Mouse (Mus musculus) c-Kit-negative CD71-positive TER-119-positive erythroid progenitor cells, embryonic 14.5 days (primary cell): Measurements from ENCODE around the gene Nckap5l.
A peak's percentile ranks its signal among the peaks of the same experiment; 100 is the strongest.

ENCODE experiments used
- DNase-seq: peaks from one replicate; pipeline ENCODE4 v3.0.0-alpha.2; 2013; ENCODE audit warnings: low read depth, low spot score

Gene Nckap5l

GRCm38 (mm10) chr15:99457606-99458401, at the start of gene Nckap5l:
Nckap5l (minus strand) TSS chr15:99457748.
- peak; percentile 42 for DNase-seq

- no peak for DNase-seq
Observed at GRCm38 (mm10) chr15:99505324-99506095, 48.0 kb upstream of the Nckap5l start.

- no peak for DNase-seq
Observed at GRCm38 (mm10) chr15:99503256-99503655, 45.7 kb upstream of the Nckap5l start.

- no peak for DNase-seq
Observed at GRCm38 (mm10) chr15:99502311-99502831, 44.8 kb upstream of the Nckap5l start.

- DNase-seq: no peak
Observed at GRCm38 (mm10) chr15:99501292-99502260, 44.0 kb upstream of the Nckap5l start.

GRCm38 (mm10) chr15:99500320-99500719, 42.8 kb upstream of the Nckap5l start:
- no peak for DNase-seq

- DNase-seq: no peak
Observed at GRCm38 (mm10) chr15:99499726-99500125, 42.2 kb upstream of the Nckap5l start.

GRCm38 (mm10) chr15:99498781-99499180, 41.2 kb upstream of the Nckap5l start:
- DNase-seq: no peak

- DNase-seq: no peak
Observed at GRCm38 (mm10) chr15:99498356-99498755, 40.8 kb upstream of the Nckap5l start.

- DNase-seq: no peak
Observed at GRCm38 (mm10) chr15:99497527-99498242, 40.1 kb upstream of the Nckap5l start.

- no peak for DNase-seq
Observed at GRCm38 (mm10) chr15:99497061-99497460, 39.5 kb upstream of the Nckap5l start.

- no peak for DNase-seq
Observed at GRCm38 (mm10) chr15:99484745-99485144, 27.2 kb upstream of the Nckap5l start.

- DNase-seq: no peak
Observed at GRCm38 (mm10) chr15:99475814-99476213, 18.3 kb upstream of the Nckap5l start.

GRCm38 (mm10) chr15:99474576-99474926, 17.0 kb upstream of the Nckap5l start, which contains the start of gene Bcdin3d:
Bcdin3d (minus strand) TSS chr15:99474730.
- DNase-seq: no peak

GRCm38 (mm10) chr15:99473801-99474575, 16.4 kb upstream of the Nckap5l start:
- no peak for DNase-seq

GRCm38 (mm10) chr15:99472972-99473371, 15.4 kb upstream of the Nckap5l start:
- no peak for DNase-seq

GRCm38 (mm10) chr15:99471677-99472063, 14.1 kb upstream of the Nckap5l start:
- DNase-seq: no peak

GRCm38 (mm10) chr15:99470971-99471676, 13.6 kb upstream of the Nckap5l start:
- no peak for DNase-seq

- DNase-seq: no peak
Observed at GRCm38 (mm10) chr15:99470224-99470761, 12.7 kb upstream of the Nckap5l start.
